Mouse (Mus musculus) CH12.LX (cell line): ENCODE results near the gene Xrn2. TPM values are rescaled to one million over a fixed set of nuclear protein-coding genes. Genes with fewer than 3 reads are reported as not detected.
A peak's percentile ranks its signal among the peaks of the same experiment; 100 is the strongest.

ENCODE experiments used
- DNase-seq: peaks from one replicate; pipeline ENCODE4 v3.0.0-alpha.2; 2013; ENCODE audit errors: extremely low read depth
- H3K27ac ChIP-seq: 2 replicates; pipeline ENCODE4 v1.5.1; 2012; ENCODE audit warnings: low read depth, mild to moderate bottlenecking, control low read depth, moderate library complexity; ENCODE audit not compliant: insufficient read depth
- H3K27me3 ChIP-seq: replicated peaks from 2 replicates; pipeline ENCODE3; 2012; ENCODE audit warnings: inconsistent platforms
- H3K36me3 ChIP-seq, 2 experiments: replicated peaks in 1 of 2; 2 replicates each; pipeline versions ENCODE3 to v1.6.1; 2012; ENCODE audit warnings: inconsistent platforms in 1 of 2, low read length in 1 of 2, mild to moderate bottlenecking in 1 of 2, mixed read lengths in 1 of 2, moderate library complexity in 1 of 2; ENCODE audit not compliant: control insufficient read depth in 1 of 2, insufficient read depth in 1 of 2
- H3K4me1 ChIP-seq, 2 experiments: 2 replicates each; pipeline ENCODE4 v1.6.1; 2012; ENCODE audit warnings: inconsistent platforms in 1 of 2, moderate library complexity in 1 of 2; ENCODE audit not compliant: insufficient read depth in 2 of 2, control insufficient read depth in 1 of 2
- H3K4me2 ChIP-seq: 2 replicates; pipeline ENCODE4 v1.6.1; 2012; ENCODE audit warnings: low read depth, mild to moderate bottlenecking, control low read depth; ENCODE audit not compliant: poor library complexity, insufficient read depth, severe bottlenecking
- H3K4me3 ChIP-seq, 3 experiments: fragments of 150-350 bp in 1 of 3; sonication (generic) in 1 of 3; replicated peaks in 1 of 3; 2 replicates each; pipeline versions ENCODE3 to v1.5.1; 2011 to 2012; ENCODE audit warnings: low read depth in 2 of 3, low read length in 2 of 3, mild to moderate bottlenecking in 2 of 3, moderate library complexity in 2 of 3, control low read depth in 1 of 3, improper control_type of control experiment in 1 of 3, inconsistent platforms in 1 of 3, mixed read lengths in 1 of 3; ENCODE audit not compliant: poor library complexity in 1 of 3
- H3K79me2 ChIP-seq: replicated peaks from 2 replicates; pipeline ENCODE4 v1.6.1; 2012; ENCODE audit warnings: mild to moderate bottlenecking, moderate library complexity; ENCODE audit not compliant: control insufficient read depth, poor library complexity, insufficient read depth, severe bottlenecking; ENCODE audit errors: extremely low read depth
- H3K9ac ChIP-seq: 2 replicates; pipeline ENCODE4 v1.6.1; 2012; ENCODE audit warnings: low read depth, mild to moderate bottlenecking, control low read depth, moderate library complexity; ENCODE audit not compliant: insufficient read depth
- H3K9me3 ChIP-seq: replicated peaks from 2 replicates; pipeline ENCODE3; 2012; ENCODE audit warnings: low read length, inconsistent platforms, mixed read lengths
- BHLHE40 ChIP-seq: IDR thresholded peaks from 2 replicates; pipeline ENCODE4 v1.6.1; 2011; ENCODE audit warnings: mild to moderate bottlenecking, low read depth, low read length, improper control_type of control experiment
- CTCF ChIP-seq, 2 experiments: IDR thresholded peaks in 1 of 2; conservative IDR thresholded peaks in 1 of 2; 2 replicates each; pipeline ENCODE4 v1.5.1; 2011 to 2012; ENCODE audit warnings: low read depth in 2 of 2, low read length in 2 of 2, improper control_type of control experiment in 1 of 2, inconsistent platforms in 1 of 2, mild to moderate bottlenecking in 1 of 2, moderate library complexity in 1 of 2
- E2F4 ChIP-seq: IDR thresholded peaks from 2 replicates; pipeline ENCODE4 v1.6.1; 2011; ENCODE audit warnings: low read depth, low read length, improper control_type of control experiment; ENCODE audit not compliant: insufficient replicate concordance
- HCFC1 ChIP-seq: IDR thresholded peaks from 2 replicates; pipeline ENCODE4 v1.6.1; 2012; ENCODE audit warnings: low read depth, mild to moderate bottlenecking, inconsistent platforms, low read length, improper control_type of control experiment
- JUND ChIP-seq: conservative IDR thresholded peaks from 2 replicates; pipeline ENCODE4 v1.6.1; 2011; ENCODE audit warnings: low read depth, low read length, improper control_type of control experiment
- MAFK ChIP-seq: IDR thresholded peaks from 2 replicates; pipeline ENCODE4 v1.6.1; 2011; ENCODE audit warnings: low read length, improper control_type of control experiment; ENCODE audit not compliant: insufficient replicate concordance
- MAX ChIP-seq: IDR thresholded peaks from 2 replicates; pipeline ENCODE4 v1.6.1; 2011; ENCODE audit warnings: low read length, improper control_type of control experiment
- MAZ ChIP-seq: IDR thresholded peaks from 2 replicates; pipeline ENCODE4 v1.6.1; 2012; ENCODE audit warnings: low read depth, mild to moderate bottlenecking, inconsistent platforms, low read length, improper control_type of control experiment, moderate library complexity
- MEF2A ChIP-seq: IDR thresholded peaks from 2 replicates; pipeline ENCODE4 v1.6.1; 2014; ENCODE audit warnings: low read depth, mild to moderate bottlenecking, inconsistent platforms, low read length, improper control_type of control experiment, borderline replicate concordance
- MXI1 ChIP-seq: IDR thresholded peaks from 2 replicates; pipeline ENCODE4 v1.6.1; 2011; ENCODE audit warnings: mild to moderate bottlenecking, low read depth, low read length, improper control_type of control experiment
- MYC ChIP-seq: IDR thresholded peaks from 2 replicates; pipeline ENCODE4 v1.6.1; 2011; ENCODE audit warnings: low read depth, mild to moderate bottlenecking, improper control_type of control experiment, low read length
- NELFE ChIP-seq: IDR thresholded peaks from 2 replicates; pipeline ENCODE4 v1.6.1; 2011; ENCODE audit warnings: low read depth, low read length, improper control_type of control experiment
- NRF1 ChIP-seq: IDR thresholded peaks from 2 replicates; pipeline ENCODE4 v1.6.1; 2014; ENCODE audit warnings: low read depth, mild to moderate bottlenecking, inconsistent platforms, low read length, improper control_type of control experiment, moderate library complexity
- PAX5 ChIP-seq: IDR thresholded peaks from 2 replicates; pipeline ENCODE4 v1.6.1; 2012; ENCODE audit warnings: low read length, inconsistent platforms, mixed read lengths
- SIN3A ChIP-seq: IDR thresholded peaks from 2 replicates; pipeline ENCODE4 v1.6.1; 2012; ENCODE audit warnings: low read length, improper control_type of control experiment, inconsistent platforms
- TBP ChIP-seq: conservative IDR thresholded peaks from 2 replicates; pipeline ENCODE4 v1.6.1; 2011; ENCODE audit warnings: low read depth, low read length, improper control_type of control experiment
- TCF12 ChIP-seq: IDR thresholded peaks from 2 replicates; pipeline ENCODE4 v1.6.1; 2014; ENCODE audit warnings: low read depth, mild to moderate bottlenecking, inconsistent platforms, low read length, improper control_type of control experiment
- UBTF ChIP-seq: IDR thresholded peaks from 2 replicates; pipeline ENCODE4 v1.6.1; 2012; ENCODE audit warnings: low read depth, mild to moderate bottlenecking, inconsistent platforms, low read length, improper control_type of control experiment, moderate library complexity
- USF1 ChIP-seq: IDR thresholded peaks from 2 replicates; pipeline ENCODE4 v1.6.1; 2014; ENCODE audit warnings: low read depth, mild to moderate bottlenecking, inconsistent platforms, low read length, improper control_type of control experiment
- USF2 ChIP-seq: conservative IDR thresholded peaks from 2 replicates; pipeline ENCODE4 v1.6.1; 2011; ENCODE audit warnings: low read depth, low read length, improper control_type of control experiment
- ZC3H11A ChIP-seq: IDR thresholded peaks from 2 replicates; pipeline ENCODE4 v1.6.1; 2012; ENCODE audit warnings: low read depth, mild to moderate bottlenecking, inconsistent platforms, low read length, improper control_type of control experiment
- ZMIZ1 ChIP-seq: IDR thresholded peaks from 2 replicates; pipeline ENCODE4 v1.6.1; 2012; ENCODE audit warnings: low read depth, mild to moderate bottlenecking, inconsistent platforms, low read length, improper control_type of control experiment
- dilution Hi-C: fragments of 300-500 bp; cut with MboI; formaldehyde crosslinking; loops from 2 replicates; pipeline ENCODE4 v1.14.3; 2020; ENCODE audit warnings: low sequenced_read_pairs; ENCODE audit not compliant: extremely low pct_unique_long_range_greater_than_20kb, extremely low pct_ligation_motif_present
- in situ Hi-C: fragments of 300-500 bp; cut with MboI; formaldehyde crosslinking; loops from 3 replicates; pipeline ENCODE4 v1.14.3; 2019; ENCODE audit warnings: low sequenced_read_pairs, low pct_ligation_motif_present, low pct_unique_long_range_greater_than_20kb, mixed read lengths
- polyA plus RNA-seq: library from polyadenylated mRNA; unstranded; fragments of >175 nt; gene quantifications from 2 replicates; pipeline ENCODE4 v1.2.1, GENCODE M21; 2012; ENCODE audit warnings: low read depth; ENCODE audit not compliant: insufficient read length
- total RNA-seq, 2 experiments: library from RNA; depleted of rRNA; stranded (reverse); fragments of 300-350 nt in 1 of 2; fragments of >200 nt in 1 of 2; gene quantifications; 2 replicates each; pipeline ENCODE4 v1.2.3; 2012 to 2014

The Xrn2 gene
- total and polyA plus RNA-seq, 3 experiments = 106 to 115 (median 114) TPM

DNA sequence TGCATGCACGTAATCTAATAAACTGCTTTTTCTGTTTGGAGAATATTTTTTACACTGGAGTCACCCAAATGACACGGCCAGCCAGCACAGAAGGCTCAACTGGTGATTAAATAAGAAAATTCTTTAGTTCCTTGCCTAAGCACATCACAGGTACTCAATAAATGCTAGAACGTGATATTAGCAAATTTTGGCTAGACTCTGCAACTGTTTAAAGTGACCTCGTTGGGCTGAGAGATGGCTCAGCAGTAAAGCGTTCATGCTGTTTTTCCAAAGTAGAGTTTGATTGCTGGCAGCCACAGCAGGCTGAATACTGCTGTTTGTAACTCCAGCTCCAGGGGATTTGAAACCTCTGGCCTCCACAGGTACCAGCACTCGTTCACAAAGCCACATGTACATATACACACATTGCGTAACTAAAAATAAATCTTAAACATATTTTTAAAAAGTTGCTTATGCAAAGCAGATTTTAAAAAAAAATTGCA, 614 bp upstream of the Xrn2 start:
- DNase-seq = no peak
- in situ Hi-C loops (no loop called here), dilution Hi-C loops (no loop called here)
- peak overlapping the region; percentile 60; the same call in 1 of the 2 replicates for H3K27ac ChIP-seq
- no peaks in the 10 kb centered on the region for H3K27me3 ChIP-seq
- H3K4me1 ChIP-seq = peaks cover 9 to 38% of the 10 kb centered on the region in 2 experiments; a peak in 3 of 4 replicates
- peak overlapping the region; percentile 94 to 97 (median 95) for H3K4me3 ChIP-seq
- peaks cover 4 to 14% of the 10 kb centered on the region in 2 experiments for H3K36me3 ChIP-seq
- no peak for TF ChIP-seq PAX5
- no peak for TF ChIP-seq MAX
- no peak for TF ChIP-seq MYC
- no peak; the same call in 1 of the 2 replicates for TF ChIP-seq MAFK
- TF ChIP-seq CTCF (conservative IDR thresholded peaks at IDR 0.05 in 1 of 2, IDR thresholded peaks at IDR 0.05 in 1 of 2; ENCODE audit: low read depth in 2 of 2, low read length in 2 of 2) = no peak
- TF ChIP-seq HCFC1 = no peak
- no peak for TF ChIP-seq NELFE
- TF ChIP-seq MAZ = no peak
- TF ChIP-seq E2F4 = no peak
- no peak for TF ChIP-seq ZC3H11A
- TF ChIP-seq ZMIZ1 = no peak
- no peak for TF ChIP-seq NRF1
- H3K79me2 ChIP-seq = peaks cover 40% of the 10 kb centered on the region
- peaks cover 5% of the 10 kb centered on the region for H3K9me3 ChIP-seq
- H3K4me2 ChIP-seq = peak overlapping the region; percentile 87
- H3K9ac ChIP-seq = peak overlapping the region; percentile 88

DNA sequence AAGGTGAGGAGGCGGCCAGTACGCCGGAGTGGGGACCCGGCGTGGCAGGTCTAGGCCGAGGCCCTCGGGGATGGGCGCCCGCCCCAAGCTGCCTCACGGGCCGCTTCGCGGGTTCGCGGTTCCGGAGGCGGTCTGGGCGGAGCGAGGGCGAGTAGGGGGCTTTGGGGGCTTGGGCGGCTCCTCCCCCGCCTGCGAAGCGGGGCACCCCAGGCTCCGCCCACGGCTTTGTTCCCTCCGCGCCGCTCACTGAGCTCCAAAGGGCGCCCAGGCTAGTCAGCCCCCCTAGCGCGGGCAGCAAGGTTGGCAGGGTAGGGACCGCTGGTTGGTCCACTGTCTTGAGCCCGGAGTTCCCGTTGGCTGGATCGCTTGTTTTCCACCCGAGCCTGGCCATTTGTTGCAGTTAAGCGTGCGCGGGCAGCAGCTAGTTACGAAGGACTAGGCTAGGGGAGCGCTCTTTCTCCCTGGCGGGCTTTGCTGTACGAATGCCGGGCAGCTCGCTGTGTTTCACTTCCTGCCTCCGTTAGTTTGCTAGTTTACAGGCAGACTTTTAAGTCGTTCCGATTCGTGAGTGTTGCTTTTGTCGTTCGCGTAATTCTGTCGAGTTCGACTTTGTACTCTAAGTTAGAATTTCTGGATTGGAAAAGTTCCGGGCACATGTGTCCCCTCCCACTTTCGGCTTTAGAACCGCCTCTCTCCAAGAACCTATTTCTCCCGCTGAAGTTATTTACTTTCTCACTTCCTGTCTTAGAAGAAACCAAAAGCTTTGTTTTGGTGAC, 586 bp downstream of the Xrn2 start:
- H3K27ac ChIP-seq = peak overlapping the region; percentile 89
- peak overlapping the region; percentile 87; the same call in 1 of the 2 replicates for H3K4me2 ChIP-seq
- TF ChIP-seq E2F4 = 0 out of 2 replicates have a peak, but pooled peaks have one; percentile 56
- no peak for TF ChIP-seq USF2
- peak; percentile 61; the same call in 1 of the 2 replicates for TF ChIP-seq SIN3A
- no peak for TF ChIP-seq JUND
- peak; percentile 78 for TF ChIP-seq UBTF
- no peak; the same call in 1 of the 2 replicates for TF ChIP-seq TBP
- TF ChIP-seq MEF2A = no peak
- 0 out of 2 replicates have a peak, but pooled peaks have one; percentile 13 for TF ChIP-seq HCFC1
- no peak for TF ChIP-seq NELFE
- no peak for TF ChIP-seq BHLHE40
- TF ChIP-seq MXI1 = peak; percentile 77; the same call in 1 of the 2 replicates
- no peak for TF ChIP-seq ZC3H11A
- no peak for TF ChIP-seq TCF12
- 0 out of 2 replicates have a peak, but pooled peaks have one; percentile 22 for TF ChIP-seq MAX
- no peak for TF ChIP-seq USF1
- DNase-seq = peak; percentile 55
- dilution Hi-C loops (no loop called here), in situ Hi-C loops (no loop called here)
- peak overlapping the region; percentile 88 for H3K9ac ChIP-seq
- H3K79me2 ChIP-seq = peaks cover 51% of the 10 kb centered on the region
- peaks cover 9 to 41% of the 10 kb centered on the region in 2 experiments; a peak in 3 of 4 replicates for H3K4me1 ChIP-seq
- peaks cover 4 to 16% of the 10 kb centered on the region in 2 experiments for H3K36me3 ChIP-seq
- peaks cover 5% of the 10 kb centered on the region for H3K9me3 ChIP-seq
- peak overlapping the region; percentile 94 to 97 (median 95) for H3K4me3 ChIP-seq
- H3K27me3 ChIP-seq = no peaks in the 10 kb centered on the region
